Mouse (Mus musculus) heart, postnatal 0 days (tissue): ENCODE measurements at regions not wholly inside any gene's neighbourhood (a gene's known extent, or its start where the extent isn't known, plus 50 kb on each side); places are given as distances from the start of the nearest gene placed in this dataset.

Experiments used
- ATAC-seq: fragments of 200-750 bp; cut with Nextera tagmentation; 2 replicates; pipeline ENCODE4 v1.8.0; 2017; ENCODE audit warnings: low read depth, moderate number of reproducible peaks, moderate library complexity; ENCODE audit not compliant: insufficient read depth
- DNase-seq: peaks from one replicate; pipeline ENCODE4 v3.0.0-alpha.2; 2016; ENCODE audit warnings: low spot score
- H3K27ac ChIP-seq: fragments of 300-500 bp; sonication (generic); 2 replicates; pipeline ENCODE4 v1.5.1; 2014; ENCODE audit warnings: low read depth, mild to moderate bottlenecking
- H3K27me3 ChIP-seq: fragments of 300-500 bp; sonication (generic); 2 replicates; pipeline ENCODE4 v1.6.1; 2014; ENCODE audit warnings: low read length, mixed read lengths; ENCODE audit not compliant: control insufficient read depth, insufficient read depth
- H3K36me3 ChIP-seq: fragments of 300-500 bp; sonication (generic); replicated peaks from 2 replicates; pipeline ENCODE4 v1.6.1; 2014; ENCODE audit warnings: low read length, mixed read lengths; ENCODE audit not compliant: control insufficient read depth, insufficient read depth
- H3K4me1 ChIP-seq: fragments of 300-500 bp; sonication (generic); 2 replicates; pipeline ENCODE4 v1.6.1; 2014; ENCODE audit warnings: antibody characterized with exemption; ENCODE audit not compliant: control insufficient read depth, insufficient read depth
- H3K4me2 ChIP-seq: fragments of 300-500 bp; sonication (generic); 2 replicates; pipeline ENCODE4 v1.6.1; 2014; ENCODE audit warnings: low read depth, mild to moderate bottlenecking, low read length, moderate library complexity
- H3K4me3 ChIP-seq: fragments of 300-500 bp; sonication (generic); 2 replicates; pipeline ENCODE4 v1.5.1; 2014; ENCODE audit warnings: low read depth, low read length
- H3K9ac ChIP-seq: fragments of 300-500 bp; sonication (generic); replicated peaks from 2 replicates; pipeline ENCODE4 v1.6.1; 2014; ENCODE audit warnings: low read depth, low read length, mixed read lengths
- H3K9me3 ChIP-seq: fragments of 300-500 bp; sonication (generic); replicated peaks from 2 replicates; pipeline ENCODE4 v1.6.1; 2016; ENCODE audit warnings: low read length; ENCODE audit not compliant: control insufficient read depth
- CTCF ChIP-seq: IDR thresholded peaks from 2 replicates; pipeline ENCODE4 v1.5.1; 2016; ENCODE audit warnings: antibody characterized with exemption, control low read depth, low read depth
- EP300 ChIP-seq: IDR thresholded peaks from 2 replicates; pipeline ENCODE4 v1.6.1; 2016; ENCODE audit warnings: antibody characterized with exemption, low read depth
- WGBS: fragments of 180-500 bp; shearing (Covaris S2); extraction: QIAGEN DNeasy Blood & Tissue Kit; methylation state at CpG from one replicate; pipeline ENCODE4 v1.1.7; 2014; 5-methylcytosine and 5-hydroxymethylcytosine counted together

- H3K36me3 ChIP-seq, result no peaks in the 10 kb centered on the region
- 58% methylated on average over 5 of the region's 5 CpGs for WGBS
- DNase-seq (no peak), ATAC-seq (no peak)
- H3K27me3 ChIP-seq, result no peaks in the 10 kb centered on the region
- H3K9ac ChIP-seq, result no peak overlapping the region
- no peak overlapping the region for H3K4me3 ChIP-seq
- H3K4me1 ChIP-seq, result no peaks in the 10 kb centered on the region
- no peaks in the 10 kb centered on the region for H3K9me3 ChIP-seq
- TF ChIP-seq CTCF (no peak), EP300 (no peak)
- no peak overlapping the region for H3K4me2 ChIP-seq
- no peak overlapping the region for H3K27ac ChIP-seq
These were observed 257.3 kb downstream of the En1 start for GRCm38 (mm10) chr1:120859546-120859945.

DNA sequence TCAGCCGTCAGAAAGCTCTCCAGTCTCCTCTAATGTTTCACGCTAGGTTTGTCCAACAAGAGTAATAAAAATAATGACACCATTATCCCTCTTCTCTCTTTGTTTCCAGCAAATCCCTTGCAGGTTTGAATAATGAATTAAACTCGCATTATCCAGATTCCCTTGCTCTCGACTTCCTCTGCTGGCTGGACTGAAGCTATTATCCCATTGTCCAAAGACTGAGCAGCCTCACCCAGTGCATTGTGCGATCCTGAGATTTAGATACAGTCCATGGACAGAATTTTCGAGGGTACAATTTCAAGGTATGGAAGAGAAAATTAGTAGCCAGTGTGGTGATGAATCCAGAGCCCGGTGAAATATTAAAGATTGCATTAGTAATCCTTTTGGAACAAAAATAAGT, 270.3 kb downstream of the En1 start:
- no peak for ATAC-seq
- Histone ChIP-seq H3K4me3 (no peak overlapping the region), H3K4me2 (no peak overlapping the region)

DNA sequence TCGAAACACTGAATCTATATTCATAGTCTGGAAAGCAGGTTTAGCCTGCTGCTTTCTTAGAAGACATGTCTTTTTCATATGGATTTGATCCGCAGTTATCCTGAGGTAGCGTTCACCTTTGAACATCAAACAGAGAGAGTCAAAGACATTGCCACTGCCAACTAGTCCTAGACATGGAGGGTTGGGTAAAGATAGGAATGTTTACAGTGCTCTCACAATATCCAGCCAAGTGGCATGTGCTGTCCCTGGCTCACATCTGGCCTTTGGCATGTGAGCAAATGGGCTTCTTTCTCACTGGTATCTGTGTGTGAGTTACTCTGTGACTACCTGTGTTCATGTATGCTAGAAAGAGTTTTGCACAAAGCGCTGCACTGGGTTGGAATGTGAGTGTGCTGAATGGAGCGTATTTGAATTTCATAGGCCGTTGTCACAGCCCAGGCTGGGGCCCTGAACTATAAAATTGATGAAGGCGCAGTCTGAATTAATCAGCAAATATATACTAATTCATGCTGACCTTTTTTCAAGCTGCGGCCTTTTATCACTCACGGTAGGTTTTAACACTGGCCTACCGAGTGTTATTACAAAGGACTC, 280.8 kb downstream of the En1 start:
- Histone ChIP-seq H3K4me2 (no peak overlapping the region), H3K4me1 (no peaks in the 10 kb centered on the region), H3K36me3 (no peaks in the 10 kb centered on the region), H3K4me3 (no peak overlapping the region), H3K9me3 (no peaks in the 10 kb centered on the region), H3K27ac (no peak overlapping the region), H3K9ac (no peak overlapping the region), H3K27me3 (no peaks in the 10 kb centered on the region)
- TF ChIP-seq EP300 (no peak), CTCF (no peak)
- WGBS, result 86% methylated on average over 10 of the region's 10 CpGs
- DNase-seq (no peak), ATAC-seq (no peak)

More for the DNA sequence above, 270.3 kb downstream of the En1 start:
- H3K9me3 ChIP-seq, result 0 out of 2 replicates have a peak, but pooled peaks cover 2% of the 10 kb centered on the region
- no peak overlapping the region for H3K9ac ChIP-seq
- H3K36me3 ChIP-seq, result no peaks in the 10 kb centered on the region
- DNase-seq, result no peak
- TF ChIP-seq CTCF (no peak), EP300 (no peak)
- no peak overlapping the region for H3K27ac ChIP-seq
- 74% methylated on average over 7 of the region's 7 CpGs for whole genome bisulfite sequencing
- H3K4me1 ChIP-seq, result no peaks in the 10 kb centered on the region
- no peaks in the 10 kb centered on the region for H3K27me3 ChIP-seq

DNA sequence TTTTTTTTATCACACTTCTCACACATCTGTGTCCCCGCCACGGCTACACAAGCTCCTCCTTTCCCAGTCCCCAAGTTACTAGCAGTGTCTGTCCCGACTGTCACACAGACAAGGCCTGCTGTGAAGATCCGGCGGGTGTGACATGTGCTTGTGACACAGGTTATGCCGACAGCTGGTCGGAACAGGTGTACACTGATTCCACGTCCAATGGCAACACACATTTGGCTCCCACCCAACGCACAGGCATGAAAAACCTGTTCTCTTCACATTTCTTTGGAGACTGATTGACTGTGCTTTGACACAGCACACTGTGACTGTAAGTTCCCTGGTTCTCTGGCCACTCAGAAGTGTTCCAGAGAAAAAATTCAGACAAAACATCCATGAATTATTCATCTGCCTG, 281.4 kb downstream of the En1 start:
- ATAC-seq (no peak), DNase-seq (no peak)
- no peaks in the 10 kb centered on the region for H3K9me3 ChIP-seq
- H3K36me3 ChIP-seq, result no peaks in the 10 kb centered on the region
- H3K27me3 ChIP-seq, result no peaks in the 10 kb centered on the region
- no peak overlapping the region for H3K9ac ChIP-seq
- no peak overlapping the region for H3K4me3 ChIP-seq
- H3K4me2 ChIP-seq, result no peak overlapping the region
- 77% methylated on average over 9 of the region's 9 CpGs for WGBS
- TF ChIP-seq CTCF, result no peak
- TF ChIP-seq EP300, result no peak
- H3K4me1 ChIP-seq, result no peaks in the 10 kb centered on the region
- no peak overlapping the region for H3K27ac ChIP-seq

DNA sequence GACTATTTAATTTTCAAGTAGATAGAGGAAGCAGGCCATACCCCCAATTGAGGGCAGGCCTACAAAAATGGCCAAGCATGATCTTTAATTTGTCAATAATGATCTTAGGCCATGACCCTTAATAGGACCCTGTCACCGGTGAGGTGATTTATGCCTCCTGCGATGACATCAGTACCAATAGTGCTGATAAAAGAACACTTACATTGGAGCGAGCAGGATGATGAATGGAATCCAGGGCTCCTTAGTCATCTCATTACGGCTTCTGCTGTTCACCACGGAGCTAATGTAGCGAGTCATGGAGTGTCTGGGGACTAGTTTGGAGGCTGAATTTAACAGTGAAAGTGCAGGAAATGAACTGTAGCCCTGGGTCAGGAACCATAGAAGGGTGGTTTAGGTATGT, 308.6 kb downstream of the En1 start:
- Histone ChIP-seq H3K4me3 (no peak overlapping the region), H3K36me3 (no peaks in the 10 kb centered on the region), H3K4me1 (no peaks in the 10 kb centered on the region), H3K9me3 (no peaks in the 10 kb centered on the region), H3K27me3 (no peaks in the 10 kb centered on the region), H3K9ac (no peak overlapping the region), H3K4me2 (no peak overlapping the region), H3K27ac (no peak overlapping the region)
- TF ChIP-seq CTCF, result no peak
- TF ChIP-seq EP300, result no peak
- DNase-seq (no peak), ATAC-seq (no peak)
- WGBS, result 47% methylated on average over 6 of the region's 6 CpGs

GRCm38 (mm10) chr1:120911962-120912670, 309.9 kb downstream of the En1 start:
- no peaks in the 10 kb centered on the region for H3K36me3 ChIP-seq
- 65% methylated on average over 8 of the region's 8 CpGs for WGBS
- no peaks in the 10 kb centered on the region for H3K4me1 ChIP-seq
- DNase-seq, result no peak
- H3K9ac ChIP-seq, result no peak overlapping the region
- no peaks in the 10 kb centered on the region for H3K27me3 ChIP-seq
- no peak for TF ChIP-seq CTCF
- no peak for TF ChIP-seq EP300
- ATAC-seq, result no peak
- no peak overlapping the region for H3K27ac ChIP-seq
- no peaks in the 10 kb centered on the region for H3K9me3 ChIP-seq
- H3K4me3 ChIP-seq, result no peak overlapping the region
- no peak overlapping the region for H3K4me2 ChIP-seq
